Mouse (Mus musculus) testis, adult 2 months (tissue): ENCODE results near the gene Grk2. TPM values are rescaled to one million over a fixed set of nuclear protein-coding genes. Genes with fewer than 3 reads are reported as not detected.

ENCODE experiments used
- H3K27ac ChIP-seq: fragments of 200-500 bp; 2 replicates; pipeline ENCODE4 v1.5.1; 2012; ENCODE audit warnings: low read depth, low read length; ENCODE audit not compliant: control insufficient read depth, insufficient read depth
- H3K27me3 ChIP-seq: fragments of 200-500 bp; 2 replicates; pipeline ENCODE4 v1.6.1; 2012; ENCODE audit warnings: mild to moderate bottlenecking, low read length, moderate library complexity; ENCODE audit not compliant: control insufficient read depth, insufficient read depth
- H3K36me3 ChIP-seq: fragments of 200-500 bp; 2 replicates; pipeline ENCODE4 v1.6.1; 2012; ENCODE audit warnings: mild to moderate bottlenecking, low read length; ENCODE audit not compliant: control insufficient read depth, insufficient read depth
- H3K4me1 ChIP-seq: fragments of 200-500 bp; 2 replicates; pipeline ENCODE4 v1.6.1; 2012; ENCODE audit warnings: low read length; ENCODE audit not compliant: control insufficient read depth, insufficient read depth
- H3K4me3 ChIP-seq: fragments of 200-500 bp; 2 replicates; pipeline ENCODE4 v1.5.1; 2012; ENCODE audit warnings: low read depth, mild to moderate bottlenecking, low read length, moderate library complexity, mixed read lengths; ENCODE audit not compliant: control insufficient read depth
- CTCF ChIP-seq: fragments of 200-500 bp; IDR thresholded peaks from 2 replicates; pipeline ENCODE4 v1.5.1; 2012; ENCODE audit warnings: low read depth, mild to moderate bottlenecking, inconsistent platforms, low read length, moderate library complexity; ENCODE audit not compliant: control insufficient read depth, insufficient read depth, insufficient replicate concordance
- POLR2A ChIP-seq: fragments of 200-500 bp; IDR thresholded peaks from 2 replicates; pipeline ENCODE4 v1.6.1; 2012; ENCODE audit warnings: low read depth, mild to moderate bottlenecking, inconsistent platforms, low read length, moderate library complexity; ENCODE audit not compliant: control insufficient read depth
- polyA plus RNA-seq: library from polyadenylated mRNA; depleted of rRNA; stranded (reverse); fragments of >200 nt; gene quantifications from 2 replicates; pipeline ENCODE4 v1.2.3, GENCODE M21; 2012

Grk2 gene
- polyA plus RNA-seq, 1 experiment = 10.7 TPM

- Histone ChIP-seq H3K4me3 (no peak overlapping the region), H3K27ac (no peak overlapping the region)
- TF ChIP-seq POLR2A = no peak
- TF ChIP-seq CTCF = no peak
Observed at GRCm38 (mm10) chr19:4280425-4280824, 25.6 kb downstream of the Grk2 start.

GRCm38 (mm10) chr19:4279487-4279886 is 26.5 kb downstream of the Grk2 start:
- no peak for TF ChIP-seq POLR2A
- peak; percentile 26; the same call in 1 of the 2 replicates for TF ChIP-seq CTCF
- no peaks in the 10 kb centered on the region for H3K36me3 ChIP-seq
- H3K4me1 ChIP-seq = peaks cover 13% of the 10 kb centered on the region
- no peak overlapping the region for H3K27ac ChIP-seq
- no peaks in the 10 kb centered on the region for H3K27me3 ChIP-seq
- H3K4me3 ChIP-seq = no peak overlapping the region

More at GRCm38 (mm10) chr19:4280425-4280824, 25.6 kb downstream of the Grk2 start:
- peaks cover 13% of the 10 kb centered on the region for H3K4me1 ChIP-seq
- H3K27me3 ChIP-seq = no peaks in the 10 kb centered on the region
- no peaks in the 10 kb centered on the region for H3K36me3 ChIP-seq

GRCm38 (mm10) chr19:4270972-4271371 is 35.0 kb downstream of the Grk2 start:
- Histone ChIP-seq H3K27me3 (no peaks in the 10 kb centered on the region), H3K4me3 (no peak overlapping the region), H3K27ac (no peak overlapping the region), H3K36me3 (no peaks in the 10 kb centered on the region; the same call in 1 of the 2 replicates), H3K4me1 (peaks cover 17% of the 10 kb centered on the region)
- TF ChIP-seq CTCF = no peak
- TF ChIP-seq POLR2A = no peak

- Histone ChIP-seq H3K36me3 (no peaks in the 10 kb centered on the region; the same call in 1 of the 2 replicates), H3K4me1 (peaks cover 17% of the 10 kb centered on the region), H3K4me3 (no peak overlapping the region), H3K27me3 (no peaks in the 10 kb centered on the region), H3K27ac (no peak overlapping the region)
- TF ChIP-seq CTCF = no peak
- no peak for TF ChIP-seq POLR2A
Observed at GRCm38 (mm10) chr19:4270187-4270586, 35.8 kb downstream of the Grk2 start.

- TF ChIP-seq POLR2A = no peak
- no peak for TF ChIP-seq CTCF
- H3K27me3 ChIP-seq = no peaks in the 10 kb centered on the region
Observed at GRCm38 (mm10) chr19:4268566-4269361, 37.3 kb downstream of the Grk2 start, which contains the start of gene Ssh3. Gene Ssh3 (minus strand): TSS chr19:4269180.

GRCm38 (mm10) chr19:4265956-4266355 is 40.1 kb downstream of the Grk2 start:
- no peak overlapping the region for H3K27ac ChIP-seq
- no peaks in the 10 kb centered on the region; the same call in 1 of the 2 replicates for H3K36me3 ChIP-seq
- peaks cover 17% of the 10 kb centered on the region for H3K4me1 ChIP-seq
- TF ChIP-seq POLR2A (no peak), CTCF (no peak)
- H3K27me3 ChIP-seq = no peaks in the 10 kb centered on the region
- H3K4me3 ChIP-seq = no peak overlapping the region

More at GRCm38 (mm10) chr19:4268566-4269361, 37.3 kb downstream of the Grk2 start, which contains the start of gene Ssh3:
- Histone ChIP-seq H3K36me3 (no peaks in the 10 kb centered on the region; the same call in 1 of the 2 replicates), H3K27ac (no peak within 1 kb of the TSS), H3K4me1 (peaks cover 17% of the 10 kb centered on the region), H3K4me3 (peak within 1 kb of the TSS; percentile 77)

GRCm38 (mm10) chr19:4264171-4264780 is 41.7 kb downstream of the Grk2 start:
- no peak overlapping the region for H3K4me3 ChIP-seq
- H3K27me3 ChIP-seq = no peaks in the 10 kb centered on the region
- H3K4me1 ChIP-seq = peaks cover 14% of the 10 kb centered on the region
- no peak for TF ChIP-seq POLR2A
- no peak for TF ChIP-seq CTCF
- H3K36me3 ChIP-seq = no peaks in the 10 kb centered on the region; the same call in 1 of the 2 replicates
- H3K27ac ChIP-seq = no peak overlapping the region
